Mouse (Mus musculus): Measurements from ENCODE around the gene Matn1.

The Matn1 gene

GRCm38 (mm10) chr4:130944112-130944511 is at the start of gene Matn1:
Matn1 (plus strand) TSS chr4:130944385.
- no peak for DNase-seq (ENCODE audit: low spot score)

DNA sequence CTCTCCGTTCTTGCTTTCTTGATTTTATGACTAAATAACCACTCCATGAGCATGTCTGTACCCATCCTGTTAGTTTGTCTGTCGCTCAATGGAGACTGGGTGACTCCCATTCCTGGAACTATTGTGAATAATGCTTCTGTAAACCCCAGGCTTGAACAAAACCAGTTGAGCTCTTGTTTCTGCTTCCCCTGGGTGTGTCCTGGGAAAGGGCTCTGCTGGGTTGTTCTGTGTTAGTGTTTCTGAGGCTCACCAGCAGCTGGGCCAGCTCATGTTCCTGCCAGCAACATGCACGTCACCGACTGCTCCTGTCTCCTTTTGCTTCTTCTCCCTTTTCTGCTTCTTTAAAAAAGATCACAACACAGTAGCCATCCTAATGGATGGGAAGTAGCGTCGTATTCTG is 48.5 kb upstream of the Matn1 start:
- DNase-seq (ENCODE audit: low spot score), result no peak

- DNase-seq (ENCODE audit: low spot score), result no peak
Observed at GRCm38 (mm10) chr4:130896372-130896771, 47.8 kb upstream of the Matn1 start.

DNA sequence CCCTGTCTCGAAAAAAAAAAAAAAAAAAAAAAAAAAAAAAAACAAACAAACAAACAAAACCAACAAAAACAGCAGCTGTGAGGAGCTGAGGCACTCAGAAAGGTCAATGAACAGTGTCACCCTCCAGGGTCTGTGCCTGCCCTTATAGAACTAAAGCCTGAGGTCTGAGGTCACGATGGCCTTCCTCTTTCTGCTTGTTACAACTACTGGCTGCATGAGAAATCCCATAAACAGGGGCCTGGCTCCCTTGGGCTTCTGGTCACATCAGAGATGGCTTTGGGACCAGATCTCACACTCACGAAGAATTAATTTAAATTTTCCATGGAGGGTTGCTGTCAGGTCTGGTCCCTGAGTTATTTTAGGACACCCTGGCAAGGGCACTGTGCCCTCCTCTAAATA is 44.8 kb upstream of the Matn1 start:
- DNase-seq (ENCODE audit: low spot score), result no peak

- DNase-seq (ENCODE audit: low spot score), result no peak
Observed at GRCm38 (mm10) chr4:130899782-130900427, 44.3 kb upstream of the Matn1 start.

DNA sequence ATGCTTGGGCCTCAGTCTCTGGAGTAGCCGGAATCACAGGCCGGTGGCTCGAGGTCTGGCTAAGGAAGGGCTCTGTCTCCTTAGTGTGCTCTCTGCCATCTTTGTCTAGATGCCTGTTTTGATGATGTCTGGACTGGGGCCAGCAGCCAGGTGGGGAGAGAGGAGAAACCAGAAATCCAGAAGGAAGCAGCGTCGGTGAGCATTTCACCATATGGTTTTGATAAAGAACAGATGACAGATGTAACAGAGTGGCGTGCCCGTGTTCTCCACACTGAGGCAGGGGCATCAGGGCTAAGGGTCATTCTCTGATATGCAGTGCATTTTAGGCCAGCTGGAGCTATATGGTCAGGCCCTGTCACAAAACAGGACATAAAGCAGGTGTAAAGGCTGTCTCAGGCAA is 43.4 kb upstream of the Matn1 start:
- DNase-seq (ENCODE audit: low spot score), result no peak

DNA sequence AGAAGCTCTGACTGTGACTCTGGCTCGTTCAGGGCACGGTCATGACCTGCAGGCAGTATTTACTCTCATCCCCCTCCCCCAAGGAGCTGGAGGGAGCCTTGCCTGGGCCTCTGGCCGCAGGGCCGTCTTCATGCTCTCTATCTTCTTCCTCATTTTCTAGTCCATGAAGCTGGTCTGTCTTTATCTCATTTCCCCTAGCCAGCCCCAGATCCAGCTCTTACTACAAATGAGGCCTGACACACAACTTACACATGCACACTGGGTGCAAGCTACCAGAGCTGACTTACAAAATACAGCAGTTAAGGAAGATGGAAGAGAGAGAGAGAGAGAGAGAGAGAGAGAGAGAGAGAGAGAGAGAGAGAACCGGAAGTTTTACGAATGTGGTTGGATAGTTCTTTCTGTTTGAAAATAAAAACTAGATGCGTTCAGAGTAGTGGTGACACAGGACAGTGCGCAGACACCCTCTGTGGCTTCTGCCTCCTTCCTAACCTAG is 41.9 kb upstream of the Matn1 start:
- DNase-seq (ENCODE audit: low spot score), result no peak

DNA sequence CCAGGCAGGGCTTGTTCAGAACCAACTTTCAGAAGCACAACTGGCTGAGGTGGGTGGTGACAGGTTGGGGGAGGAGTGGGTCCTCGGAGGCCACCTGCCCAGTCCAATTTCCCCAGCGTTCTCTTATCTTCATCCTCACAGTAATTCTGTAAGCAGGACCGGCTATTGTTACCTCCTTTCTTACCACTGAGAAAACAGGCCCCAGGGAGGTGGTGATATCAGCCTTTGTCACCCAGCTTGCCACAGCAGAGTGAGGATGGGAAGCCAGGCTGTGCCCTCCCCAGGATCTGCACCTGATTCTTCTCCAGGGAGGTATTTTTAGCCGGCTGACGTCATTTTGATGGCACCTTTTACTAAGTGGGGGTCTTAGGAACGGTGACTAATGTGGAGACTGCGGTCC is 39.2 kb upstream of the Matn1 start:
- DNase-seq (ENCODE audit: low spot score), result no peak

GRCm38 (mm10) chr4:130905882-130906281 is 38.3 kb upstream of the Matn1 start:
- DNase-seq (ENCODE audit: low spot score), result no peak

DNA sequence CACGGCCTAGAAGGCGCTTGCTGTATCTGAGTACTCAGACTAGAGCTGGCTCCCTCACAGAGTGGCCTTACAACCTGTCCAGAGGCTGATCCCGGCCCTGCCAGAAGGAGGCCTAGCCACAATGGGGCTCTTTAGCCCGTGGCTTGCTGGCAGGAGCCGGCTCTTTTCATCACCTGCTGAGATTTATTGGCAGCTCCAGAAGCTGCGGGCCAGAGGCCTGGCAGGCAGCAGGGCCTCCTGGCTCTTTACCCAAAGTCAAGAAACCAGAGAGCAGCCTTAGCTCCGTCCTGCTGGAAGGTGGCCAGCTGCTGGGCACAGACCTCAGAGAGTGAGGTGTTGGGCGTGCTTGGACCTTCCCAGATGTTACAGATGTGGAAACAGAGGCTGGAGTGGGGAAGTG is 37.9 kb upstream of the Matn1 start:
- DNase-seq (ENCODE audit: low spot score), result no peak

- DNase-seq (ENCODE audit: low spot score), result no peak
Observed at GRCm38 (mm10) chr4:130907200-130908069, 36.8 kb upstream of the Matn1 start.

- DNase-seq (ENCODE audit: low spot score), result no peak
Observed at GRCm38 (mm10) chr4:130908133-130908532, 36.1 kb upstream of the Matn1 start.

DNA sequence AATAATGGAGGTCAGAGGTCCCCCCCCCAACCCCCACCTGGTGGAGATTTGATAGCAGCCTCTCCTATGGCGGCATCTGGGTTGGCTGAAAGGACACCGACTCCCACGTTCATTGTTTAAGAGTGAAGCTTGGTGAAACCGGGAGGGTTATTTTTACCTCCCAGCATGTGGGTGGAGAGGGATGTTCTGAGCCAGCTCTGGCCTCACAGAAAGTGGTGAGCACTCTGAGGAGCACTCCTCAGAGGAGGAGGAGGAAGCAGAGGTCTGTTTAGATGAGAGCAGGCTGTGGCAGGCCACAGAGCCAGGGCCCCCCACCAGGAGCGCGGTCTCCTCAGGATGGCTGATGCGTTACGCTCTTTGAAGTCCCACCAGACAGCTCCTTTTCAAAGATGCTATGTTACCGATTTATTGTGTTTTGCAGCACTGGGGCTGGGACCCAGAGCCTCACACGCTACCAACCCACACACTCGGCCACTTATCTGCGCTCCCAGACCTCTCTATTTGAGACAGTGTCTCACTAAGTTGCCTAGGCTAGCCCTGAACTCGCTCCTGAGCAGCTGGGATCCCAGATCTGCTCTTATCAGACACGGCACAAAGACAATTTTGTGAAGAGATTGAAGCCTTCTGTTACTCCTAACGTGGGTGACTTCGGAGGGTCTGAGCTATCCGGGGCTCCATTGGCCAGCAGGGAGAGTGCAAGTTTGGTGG is 34.9 kb upstream of the Matn1 start:
- no peak for DNase-seq (ENCODE audit: low spot score)

DNA sequence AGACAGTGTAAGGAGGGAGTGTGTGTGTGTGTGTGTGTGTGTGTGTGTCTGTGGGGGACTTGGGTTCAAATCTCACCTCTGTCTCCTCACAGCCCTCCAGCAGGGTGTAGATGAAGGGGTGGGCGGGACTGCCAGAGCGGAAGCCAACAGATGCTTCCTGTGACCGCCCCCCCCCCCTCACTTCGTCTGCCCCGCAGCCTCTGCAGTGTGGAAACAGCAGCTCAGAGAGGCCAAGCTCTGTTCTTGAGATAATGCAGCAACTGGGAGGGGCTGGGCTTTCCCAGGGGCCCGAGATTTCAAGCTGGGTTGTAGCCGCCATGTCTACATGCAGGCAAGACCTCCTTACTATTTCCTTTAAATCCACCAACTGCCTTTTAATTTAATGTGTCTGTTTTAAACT is 33.5 kb upstream of the Matn1 start:
- no peak for DNase-seq (ENCODE audit: low spot score)

GRCm38 (mm10) chr4:130912626-130913025 is 31.6 kb upstream of the Matn1 start:
- DNase-seq (ENCODE audit: low spot score), result no peak

DNA sequence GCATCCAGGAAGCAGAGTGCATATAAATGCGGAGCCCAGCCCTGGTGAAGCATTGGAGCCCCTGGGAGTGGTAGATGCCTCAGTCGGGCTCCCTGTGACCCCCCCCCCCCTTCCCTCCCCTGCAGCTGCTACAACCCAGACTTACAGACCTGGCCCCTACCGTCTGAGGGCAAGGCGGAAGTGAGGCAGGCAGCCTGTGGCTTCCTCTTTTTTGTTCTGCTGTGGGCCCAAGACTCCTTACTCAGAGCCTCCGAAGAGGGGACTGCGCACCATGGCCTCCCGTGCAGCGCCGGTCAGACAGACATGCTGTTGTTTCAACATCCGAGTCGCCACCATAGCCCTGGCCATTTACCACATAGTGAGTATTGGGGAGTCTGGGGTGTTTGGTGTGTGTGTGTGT is 31.1 kb upstream of the Matn1 start, which contains the start of gene Laptm5:
Laptm5 (plus strand) TSS at position 49 of the 400 bp plus-strand sequence.
- no peak for DNase-seq (ENCODE audit: low spot score)

DNA sequence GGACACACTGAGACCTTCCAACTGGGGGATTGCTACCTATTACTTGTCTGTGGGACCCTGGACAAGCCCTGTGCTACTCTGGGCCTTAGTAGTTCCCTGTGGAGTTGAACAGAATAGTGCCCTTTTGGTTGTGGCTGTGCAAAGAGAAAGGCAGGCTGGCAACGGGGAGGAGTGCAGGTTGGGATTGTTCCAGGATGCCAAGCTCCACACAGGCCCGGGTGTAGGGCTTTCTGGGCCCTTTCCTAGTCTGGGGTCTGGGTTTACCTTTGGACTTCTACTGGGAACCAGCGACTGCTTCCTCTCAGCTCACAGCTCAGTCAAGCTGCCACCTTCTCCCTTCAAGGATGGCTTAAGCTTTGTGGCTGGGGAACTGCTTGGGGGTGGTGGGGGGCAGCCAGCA is 30.7 kb upstream of the Matn1 start:
- DNase-seq (ENCODE audit: low spot score), result no peak

- DNase-seq (ENCODE audit: low spot score), result no peak
Observed at GRCm38 (mm10) chr4:130914011-130914410, 30.2 kb upstream of the Matn1 start.

- DNase-seq (ENCODE audit: low spot score), result no peak
Observed at GRCm38 (mm10) chr4:130914527-130914926, 29.7 kb upstream of the Matn1 start.

GRCm38 (mm10) chr4:130915006-130915667 is 29.0 kb upstream of the Matn1 start:
- no peak for DNase-seq (ENCODE audit: low spot score)

- DNase-seq (ENCODE audit: low spot score), result no peak
Observed at GRCm38 (mm10) chr4:130915668-130916035, 28.5 kb upstream of the Matn1 start.

- no peak for DNase-seq (ENCODE audit: low spot score)
Observed at GRCm38 (mm10) chr4:130916639-130917038, 27.5 kb upstream of the Matn1 start.

All from urinary bladder, postnatal 10 days (tissue).